Mouse (Mus musculus): Measurements from ENCODE around the gene Arhgef28. TPM values are rescaled to one million over a fixed set of nuclear protein-coding genes. Genes with fewer than 3 reads are reported as not detected.
"Not testable (repeated sequence)": the region's sequence is repeated elsewhere in the genome, so short reads cannot be mapped to it uniquely, and the experiment has no call there.

The Arhgef28 gene
- total and polyA plus RNA-seq, 2 experiments from 2014 or later: 21.9 to 28.4 TPM

- Histone ChIP-seq H3K9ac (replicated peaks; ENCODE audit: low read length) (no peak overlapping the region), H3K4me2 (ENCODE audit: low read depth, low read length) (no peak overlapping the region), H3K4me1 (ENCODE audit: insufficient read depth, low read length) (no peaks in the 10 kb centered on the region), H3K27me3 (ENCODE audit: insufficient read depth, low read length) (no peaks in the 10 kb centered on the region), H3K9me3 (ENCODE audit: low read length) (no peaks in the 10 kb centered on the region), H3K27ac (no peak overlapping the region), H3K36me3 (ENCODE audit: insufficient read depth, low read length) (no peaks in the 10 kb centered on the region), H3K4me3 (ENCODE audit: low read length) (no peak overlapping the region)
- WGBS: 77% methylated on average over 26 of the region's 26 CpGs
- TF ChIP-seq CTCF (IDR thresholded peaks at IDR 0.05; ENCODE audit: low read depth): no peak
- ATAC-seq (no peak), DNase-seq (ENCODE audit: low spot score) (no peak)
Measured at GRCm38 (mm10) chr13:98025706-98026504, 180.3 kb downstream of the Arhgef28 start.

GRCm38 (mm10) chr13:98025162-98025561 is 181.1 kb downstream of the Arhgef28 start:
- Histone ChIP-seq H3K4me2 (ENCODE audit: low read depth, low read length) (no peak overlapping the region), H3K4me1 (ENCODE audit: insufficient read depth, low read length) (no peaks in the 10 kb centered on the region), H3K9me3 (ENCODE audit: low read length) (no peaks in the 10 kb centered on the region), H3K27me3 (ENCODE audit: insufficient read depth, low read length) (no peaks in the 10 kb centered on the region), H3K9ac (replicated peaks; ENCODE audit: low read length) (no peak overlapping the region), H3K27ac (no peak overlapping the region), H3K36me3 (ENCODE audit: insufficient read depth, low read length) (no peaks in the 10 kb centered on the region), H3K4me3 (ENCODE audit: low read length) (no peak overlapping the region)
- peak; percentile 55 for TF ChIP-seq CTCF (IDR thresholded peaks at IDR 0.05; ENCODE audit: low read depth)
- no peak for ATAC-seq
- no peak for DNase-seq (ENCODE audit: low spot score)
- 82% methylated on average over 7 of the region's 7 CpGs for WGBS

DNA sequence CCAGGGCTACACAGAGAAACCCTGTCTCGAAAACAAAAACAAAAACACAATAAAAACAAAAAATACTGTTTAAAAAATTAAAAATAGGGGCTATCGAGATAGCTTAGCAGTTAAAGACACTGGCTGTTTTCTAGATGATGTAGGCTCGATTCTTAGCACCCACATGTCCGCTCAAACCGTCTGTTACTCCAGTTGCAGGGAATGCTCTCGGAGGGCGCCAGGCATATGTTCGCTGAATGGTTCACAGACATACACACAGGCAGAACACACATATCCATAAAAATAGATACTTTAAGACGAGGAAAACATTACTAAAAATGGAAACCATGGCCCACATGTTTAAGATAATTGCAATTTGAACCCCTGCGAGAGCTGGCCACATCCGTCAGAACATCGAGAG is 181.6 kb downstream of the Arhgef28 start:
- 91% methylated on average over 12 of the region's 12 CpGs for WGBS
- H3K4me2 ChIP-seq (ENCODE audit: low read depth, low read length): no peak overlapping the region
- no peaks in the 10 kb centered on the region for H3K27me3 ChIP-seq (ENCODE audit: insufficient read depth, low read length)
- no peak for TF ChIP-seq CTCF (IDR thresholded peaks at IDR 0.05; ENCODE audit: low read depth)
- no peaks in the 10 kb centered on the region for H3K36me3 ChIP-seq (ENCODE audit: insufficient read depth, low read length)
- no peaks in the 10 kb centered on the region for H3K9me3 ChIP-seq (ENCODE audit: low read length)
- H3K27ac ChIP-seq: no peak overlapping the region
- no peaks in the 10 kb centered on the region for H3K4me1 ChIP-seq (ENCODE audit: insufficient read depth, low read length)
- no peak overlapping the region for H3K4me3 ChIP-seq (ENCODE audit: low read length)
- ATAC-seq (no peak), DNase-seq (ENCODE audit: low spot score) (no peak)
- no peak overlapping the region for H3K9ac ChIP-seq (replicated peaks; ENCODE audit: low read length)

DNA sequence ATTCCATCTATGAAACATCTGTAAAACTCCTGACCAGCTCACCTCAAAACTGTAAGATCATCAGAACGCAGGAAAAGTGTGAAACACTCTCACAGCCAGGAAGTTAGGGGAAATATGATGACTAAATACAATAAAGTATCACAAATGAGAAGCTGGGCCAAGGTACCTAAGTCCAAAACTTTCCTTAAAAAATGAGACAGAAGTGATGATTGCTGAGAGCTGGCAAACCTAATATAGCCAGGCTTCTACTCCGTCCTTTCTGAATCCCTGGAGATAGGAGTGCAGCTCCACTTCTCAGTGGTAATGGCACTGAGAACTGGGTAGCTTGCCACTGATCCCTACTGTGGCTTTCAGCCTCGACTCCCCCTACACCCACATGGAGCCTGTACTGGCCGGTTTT is 184.3 kb downstream of the Arhgef28 start:
- no peak for ATAC-seq
- H3K4me2 ChIP-seq (ENCODE audit: low read depth, low read length): no peak overlapping the region
- DNase-seq (ENCODE audit: low spot score): no peak
- H3K9me3 ChIP-seq (ENCODE audit: low read length): no peaks in the 10 kb centered on the region
- H3K27ac ChIP-seq: no peak overlapping the region
- no peak overlapping the region for H3K9ac ChIP-seq (replicated peaks; ENCODE audit: low read length)
- H3K36me3 ChIP-seq (ENCODE audit: insufficient read depth, low read length): no peaks in the 10 kb centered on the region
- H3K4me1 ChIP-seq (ENCODE audit: insufficient read depth, low read length): no peaks in the 10 kb centered on the region
- no peak overlapping the region for H3K4me3 ChIP-seq (ENCODE audit: low read length)
- no peaks in the 10 kb centered on the region for H3K27me3 ChIP-seq (ENCODE audit: insufficient read depth, low read length)
- no peak for TF ChIP-seq CTCF (IDR thresholded peaks at IDR 0.05; ENCODE audit: low read depth)
- WGBS: 77% methylated on average over 4 of the region's 4 CpGs

DNA sequence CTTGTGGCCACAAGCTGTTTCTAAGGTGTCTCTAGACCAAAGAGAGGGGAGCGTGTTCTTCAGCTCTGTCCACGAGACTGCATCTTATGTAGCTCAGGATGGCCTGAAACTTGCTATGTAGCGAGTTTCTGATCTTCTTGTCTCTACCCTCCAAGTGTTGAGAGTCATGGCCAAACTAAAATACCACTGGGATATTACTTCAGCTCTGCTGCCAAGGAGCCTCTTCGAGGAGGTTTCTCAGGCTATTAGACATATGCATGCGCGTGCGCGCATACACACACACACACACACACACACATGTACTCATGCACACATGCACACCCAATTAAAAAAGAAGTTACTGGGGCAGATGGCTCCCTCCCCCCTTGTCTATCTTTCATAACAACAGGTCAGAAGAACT is 187.4 kb downstream of the Arhgef28 start:
- H3K4me1 ChIP-seq (ENCODE audit: insufficient read depth, low read length); H3K4me2 ChIP-seq (ENCODE audit: low read depth, low read length); H3K36me3 ChIP-seq (ENCODE audit: insufficient read depth, low read length); H3K9ac ChIP-seq (replicated peaks; ENCODE audit: low read length); H3K4me3 ChIP-seq (ENCODE audit: low read length); DNase-seq (ENCODE audit: low spot score); H3K9me3 ChIP-seq (ENCODE audit: low read length); H3K27ac ChIP-seq; H3K27me3 ChIP-seq (ENCODE audit: insufficient read depth, low read length); ATAC-seq: not testable (repeated sequence)
- WGBS: 92% methylated on average over 8 of the region's 8 CpGs

GRCm38 (mm10) chr13:98016923-98017588 is 189.2 kb downstream of the Arhgef28 start:
- Histone ChIP-seq H3K27ac (no peak overlapping the region; the same call in 1 of the 2 replicates), H3K36me3 (ENCODE audit: insufficient read depth, low read length) (no peaks in the 10 kb centered on the region), H3K9me3 (ENCODE audit: low read length) (no peaks in the 10 kb centered on the region), H3K4me2 (ENCODE audit: low read depth, low read length) (peak overlapping the region; percentile 74), H3K9ac (replicated peaks; ENCODE audit: low read length) (peak overlapping the region; percentile 53; the same call in 1 of the 2 replicates), H3K4me1 (ENCODE audit: insufficient read depth, low read length) (no peaks in the 10 kb centered on the region), H3K4me3 (ENCODE audit: low read length) (peak overlapping the region; percentile 45), H3K27me3 (ENCODE audit: insufficient read depth, low read length) (no peaks in the 10 kb centered on the region)
- DNase-seq (ENCODE audit: low spot score) (peak; percentile 73), ATAC-seq (peak; percentile 91)
- WGBS: 13% methylated on average over 12 of the region's 12 CpGs
- TF ChIP-seq CTCF (IDR thresholded peaks at IDR 0.05; ENCODE audit: low read depth): no peak

Data from hindbrain, postnatal 0 days (tissue).